22 mouse cellular contexts compared by ENCODE assay signal in the genomic region with DNA sequence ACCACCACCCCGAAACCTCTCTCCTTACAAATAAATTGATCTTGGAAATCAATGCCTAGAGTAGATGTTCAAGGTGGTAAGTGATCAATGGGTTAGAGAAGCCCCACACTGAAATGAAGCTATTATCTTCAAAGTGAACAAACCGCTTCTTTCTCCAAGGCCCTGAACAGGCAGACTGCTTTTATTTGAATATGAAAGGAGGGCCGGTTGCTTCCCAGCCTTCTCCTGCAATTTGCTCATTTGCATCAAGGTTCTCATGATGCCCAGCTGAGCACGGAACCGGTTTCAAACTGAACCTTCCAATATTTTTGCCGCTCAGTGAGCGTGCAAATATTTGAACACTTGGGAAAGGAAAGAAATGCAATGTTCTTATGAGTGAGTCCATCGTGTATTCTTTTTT.
"Had no signal": no experiment of that assay in that cellular context is flagged by ENCODE, and none has a peak within 500 bp of the region (broad histone marks: within the 10 kb centered on the region; RNA-seq: fewer than 3 reads in every experiment).

No protein-coding gene starts in this region.

- H3K27ac ChIP-seq: limb, embryonic 12.5 days; limb, embryonic 15.5 days; liver, embryonic 14.5 days; lung, embryonic 15.5 days; midbrain, embryonic 15.5 days; neural tube, embryonic 13.5 days; stomach, embryonic 15.5 days had no signal

- H3K9ac ChIP-seq: limb, embryonic 12.5 days; limb, embryonic 15.5 days; liver, embryonic 14.5 days; lung, embryonic 15.5 days; midbrain, embryonic 15.5 days; neural tube, embryonic 13.5 days; stomach, embryonic 15.5 days had no signal

- H3K4me3 ChIP-seq: limb, embryonic 12.5 days; limb, embryonic 15.5 days; lung, embryonic 15.5 days; megakaryocyte, embryonic 14.5 days; midbrain, embryonic 15.5 days; myocyte; neural tube, embryonic 13.5 days; stomach, embryonic 15.5 days had no signal

- ATAC-seq: midbrain, embryonic 15.5 days had no signal

- H3K4me2 ChIP-seq: limb, embryonic 12.5 days; limb, embryonic 15.5 days; liver, embryonic 11.5 days; lung, embryonic 15.5 days; midbrain, embryonic 15.5 days; neural tube, embryonic 13.5 days; stomach, embryonic 15.5 days had no signal

- DNase-seq: kidney, adult 18-20 months; kidney, adult 9 months; kidney, postnatal 14 days; kidney, postnatal 4 days; lung, adult 18-20 months; lung, postnatal 10 days; lung, postnatal 36 days; retina, postnatal 1 day; right cerebral cortex, postnatal 25 days; spleen, adult 18-20 months; thymus, adult 18-20 months; thymus, postnatal 36 days had no signal

- H3K9me3 ChIP-seq: limb, embryonic 12.5 days; limb, embryonic 15.5 days; lung, embryonic 15.5 days; megakaryocyte, embryonic 14.5 days; midbrain, embryonic 15.5 days; neural tube, embryonic 13.5 days; stomach, embryonic 15.5 days had no signal

- H3K27me3 ChIP-seq: limb, embryonic 12.5 days; limb, embryonic 15.5 days; lung, embryonic 15.5 days; megakaryocyte, embryonic 14.5 days; midbrain, embryonic 15.5 days; neural tube, embryonic 13.5 days; stomach, embryonic 15.5 days had no signal

- H3K36me3 ChIP-seq: limb, embryonic 12.5 days; limb, embryonic 15.5 days; lung, embryonic 15.5 days; midbrain, embryonic 15.5 days; neural tube, embryonic 13.5 days; stomach, embryonic 15.5 days had no signal

- H3K4me1 ChIP-seq: limb, embryonic 15.5 days; lung, embryonic 15.5 days; stomach, embryonic 15.5 days had no signal
